Mouse (Mus musculus): ENCODE data around the gene Tbcel.

- TF ChIP-seq POLR2A (IDR thresholded peaks at IDR 0.05; ENCODE audit: extremely low read depth, insufficient read depth, low read length), result no peak
- TF ChIP-seq CTCF (IDR thresholded peaks at IDR 0.05; ENCODE audit: low read depth, low read length), result no peak
Measured at GRCm38 (mm10) chr9:42496296-42496695, 11.3 kb downstream of the Tbcel start.

Data from liver, adult 2 months (tissue).